Mouse (Mus musculus) C2C12 (cell line): ENCODE measurements at regions not wholly inside any gene's neighbourhood (a gene's known extent, or its start where the extent isn't known, plus 50 kb on each side); places are given as distances from the start of the nearest gene placed in this dataset.

ENCODE experiments used
- CTCF ChIP-seq: IDR thresholded peaks from one replicate; pipeline ENCODE4 v1.5.1; 2011; ENCODE audit not compliant: control insufficient read depth, insufficient read depth, insufficient read length
- MAX ChIP-seq: IDR thresholded peaks from one replicate; pipeline ENCODE4 v1.6.1; 2011; ENCODE audit warnings: mild to moderate bottlenecking, control low read depth
- USF1 ChIP-seq: IDR thresholded peaks from one replicate; pipeline ENCODE4 v1.6.1; 2011; ENCODE audit warnings: low read depth, mild to moderate bottlenecking, control low read depth, moderate library complexity

GRCm38 (mm10) chr4:142506383-142507211 is 267.4 kb upstream of the Kazn start:
- no peak for TF ChIP-seq CTCF
- TF ChIP-seq USF1 = no peak
- no peak for TF ChIP-seq MAX
